Mouse (Mus musculus) MEL (cell line): ENCODE measurements at regions not wholly inside any gene's neighbourhood (a gene's known extent, or its start where the extent isn't known, plus 50 kb on each side); places are given as distances from the start of the nearest gene placed in this dataset.

Experiments
- CHD1 ChIP-seq: IDR thresholded peaks from 2 replicates; pipeline ENCODE4 v1.6.1; 2012; ENCODE audit warnings: low read depth, mild to moderate bottlenecking, inconsistent platforms, low read length, improper control_type of control experiment
- CHD2 ChIP-seq: IDR thresholded peaks from 2 replicates; pipeline ENCODE4 v1.6.1; 2011; ENCODE audit warnings: low read length, improper control_type of control experiment
- CTCF ChIP-seq, 3 experiments: IDR thresholded peaks in 2 of 3; conservative IDR thresholded peaks in 1 of 3; 2 replicates each; pipeline ENCODE4 v1.5.1; 2011 to 2012; ENCODE audit warnings: low read length in 3 of 3, low read depth in 2 of 3, mild to moderate bottlenecking in 2 of 3, improper control_type of control experiment in 1 of 3, inconsistent platforms in 1 of 3, mixed read lengths in 1 of 3, moderate library complexity in 1 of 3; ENCODE audit not compliant: control insufficient read depth in 1 of 3, insufficient read depth in 1 of 3, poor library complexity in 1 of 3, severe bottlenecking in 1 of 3
- E2F4 ChIP-seq: IDR thresholded peaks from 2 replicates; pipeline ENCODE4 v1.6.1; 2011; ENCODE audit warnings: low read depth, low read length, improper control_type of control experiment, borderline replicate concordance
- EP300 ChIP-seq, 2 experiments: IDR thresholded peaks; 2 replicates each; pipeline ENCODE4 v1.6.1; 2011; ENCODE audit warnings: improper control_type of control experiment in 2 of 2, low read length in 2 of 2, low read depth in 1 of 2, mild to moderate bottlenecking in 1 of 2
- GATA1 ChIP-seq: IDR thresholded peaks from 2 replicates; pipeline ENCODE4 v1.6.1; 2011; ENCODE audit warnings: low read depth, low read length, improper control_type of control experiment
- KAT2A ChIP-seq: conservative IDR thresholded peaks from 2 replicates; pipeline ENCODE4 v1.6.1; 2012; ENCODE audit warnings: low read depth, low read length, improper control_type of control experiment, inconsistent platforms
- MAFK ChIP-seq: IDR thresholded peaks from 2 replicates; pipeline ENCODE4 v1.6.1; 2011; ENCODE audit warnings: low read depth, mild to moderate bottlenecking, low read length, improper control_type of control experiment, borderline replicate concordance
- MAZ ChIP-seq: IDR thresholded peaks from 2 replicates; pipeline ENCODE4 v1.6.1; 2012; ENCODE audit warnings: low read depth, mild to moderate bottlenecking, inconsistent platforms, low read length, improper control_type of control experiment
- MYC ChIP-seq: IDR thresholded peaks from 2 replicates; pipeline ENCODE4 v1.6.1; 2011; ENCODE audit warnings: low read depth, mild to moderate bottlenecking, low read length, improper control_type of control experiment, moderate library complexity
- POLR2A ChIP-seq, 2 experiments: IDR thresholded peaks; 2 replicates each; pipeline ENCODE4 v1.6.1; 2011 to 2012; ENCODE audit warnings: low read length in 2 of 2, mild to moderate bottlenecking in 2 of 2, control low read depth in 1 of 2, improper control_type of control experiment in 1 of 2, low read depth in 1 of 2, moderate library complexity in 1 of 2; ENCODE audit not compliant: control insufficient read depth in 1 of 2, insufficient read depth in 1 of 2, poor library complexity in 1 of 2
- USF1 ChIP-seq: IDR thresholded peaks from 2 replicates; pipeline ENCODE4 v1.6.1; 2014; ENCODE audit warnings: low read depth, mild to moderate bottlenecking, inconsistent platforms, low read length, improper control_type of control experiment, moderate library complexity
- USF2 ChIP-seq, 2 experiments: IDR thresholded peaks; 2 replicates each; pipeline ENCODE4 v1.6.1; 2011 to 2012; ENCODE audit warnings: improper control_type of control experiment in 2 of 2, low read length in 2 of 2, borderline replicate concordance in 1 of 2, inconsistent platforms in 1 of 2, low read depth in 1 of 2, mild to moderate bottlenecking in 1 of 2; ENCODE audit not compliant: insufficient read depth in 1 of 2

GRCm38 (mm10) chr16:85699329-85699728 is 103.6 kb downstream of the Adamts1 start:
- TF ChIP-seq MAZ (no peak), MYC (no peak), CHD1 (no peak), USF1 (no peak), POLR2A (IDR thresholded peaks at IDR 0.05; ENCODE audit: control insufficient read depth in 1 of 2, insufficient read depth in 1 of 2, low read depth in 1 of 2, low read length in 2 of 2, poor library complexity in 1 of 2) (no peak), EP300 (IDR thresholded peaks at IDR 0.05; ENCODE audit: low read depth in 1 of 2, low read length in 2 of 2) (no peak), CTCF (IDR thresholded peaks at IDR 0.05 in 2 of 3, conservative IDR thresholded peaks at IDR 0.05 in 1 of 3; ENCODE audit: control insufficient read depth in 1 of 3, insufficient read depth in 1 of 3, low read depth in 2 of 3, low read length in 3 of 3, poor library complexity in 1 of 3, severe bottlenecking in 1 of 3) (no peak), MAFK (no peak), E2F4 (no peak), KAT2A (no peak), CHD2 (no peak), GATA1 (no peak), USF2 (IDR thresholded peaks at IDR 0.05; ENCODE audit: borderline replicate concordance in 1 of 2, insufficient read depth in 1 of 2, low read depth in 1 of 2, low read length in 2 of 2) (no peak)
